Mouse (Mus musculus) regulatory T cell (primary cell): ENCODE measurements around the gene Faxc.

ENCODE experiments used
- in situ Hi-C: fragments of 300-600 bp; cut with MboI, MseI; formaldehyde crosslinking; loops from one replicate; pipeline ENCODE4 v1.15.1; 2025; ENCODE audit warnings: high pct_unique_total_duplicates

Gene Faxc

GRCm38 (mm10) chr4:22029951-22030350 is 98.8 kb downstream of the Faxc start:
- in situ Hi-C loops: no loop called here
